Mouse (Mus musculus) regulatory T cell (primary cell): ENCODE measurements around the gene Spen.

Source experiments
- in situ Hi-C: fragments of 300-600 bp; cut with MboI, MseI; formaldehyde crosslinking; loops from one replicate; pipeline ENCODE4 v1.15.1; 2025; ENCODE audit warnings: high pct_unique_total_duplicates

Gene Spen

DNA sequence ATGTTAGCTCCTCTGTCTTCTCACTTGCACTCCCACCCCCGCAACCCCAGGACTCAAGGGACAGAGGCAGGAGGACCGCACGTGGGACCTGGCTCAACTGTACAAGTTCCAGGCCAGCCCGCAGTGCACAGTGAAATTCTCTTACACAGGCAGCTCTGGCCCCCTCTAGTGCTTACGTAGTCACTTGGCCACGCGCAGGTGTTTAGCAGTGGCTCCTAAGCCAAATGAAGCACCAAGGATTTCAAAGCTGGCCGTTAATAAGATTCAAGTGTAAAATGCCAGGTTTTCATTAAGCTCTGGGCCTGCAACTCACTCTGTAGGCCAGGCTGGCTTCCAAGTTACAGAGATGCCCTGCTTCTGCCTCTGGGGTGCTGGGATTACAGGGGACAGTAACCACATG lies 59.0 kb downstream of the Spen start:
- in situ Hi-C loops, result no loop called here

DNA sequence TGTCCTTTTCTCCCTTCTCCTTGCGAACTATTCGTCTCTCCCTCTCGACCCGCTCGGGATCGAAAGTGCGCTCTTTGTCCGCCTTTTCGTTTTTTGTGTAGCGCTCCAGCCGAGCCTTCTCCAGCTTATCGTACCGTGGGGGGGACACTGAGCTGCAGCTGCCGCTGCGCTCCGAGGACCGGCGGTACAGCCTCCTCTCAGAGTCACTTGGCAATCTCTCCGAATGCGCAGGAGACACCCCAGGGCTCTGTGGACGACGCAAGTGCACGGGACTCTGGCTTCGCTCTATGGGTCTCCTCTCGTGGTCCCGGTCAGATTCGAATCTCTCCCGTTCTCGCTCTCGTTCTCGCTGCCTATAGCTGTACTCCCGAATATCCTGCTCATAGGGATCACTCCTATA lies 59.6 kb downstream of the Spen start:
- in situ Hi-C loops, result no loop called here

DNA sequence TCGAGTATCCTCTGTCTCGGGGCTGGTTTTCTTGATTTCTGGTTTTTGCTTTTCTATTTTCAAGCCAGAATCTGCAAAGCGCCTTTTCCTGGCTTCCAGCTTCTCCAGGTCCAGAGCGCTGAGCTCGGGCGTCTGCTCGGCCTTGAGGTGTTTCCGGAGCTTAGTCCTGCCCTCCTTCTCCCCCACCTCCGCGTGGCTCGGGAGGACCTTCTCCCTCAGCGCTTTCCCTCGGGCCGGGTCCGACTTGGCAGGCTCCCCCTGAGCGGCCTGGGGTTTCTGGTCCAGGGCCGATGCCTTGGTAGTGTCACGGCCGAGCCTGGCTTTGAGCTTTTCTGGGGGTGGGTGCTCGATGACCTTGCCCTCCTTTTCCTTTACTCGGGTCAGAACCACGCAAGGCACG lies 60.2 kb downstream of the Spen start:
- in situ Hi-C loops, result no loop called here

DNA sequence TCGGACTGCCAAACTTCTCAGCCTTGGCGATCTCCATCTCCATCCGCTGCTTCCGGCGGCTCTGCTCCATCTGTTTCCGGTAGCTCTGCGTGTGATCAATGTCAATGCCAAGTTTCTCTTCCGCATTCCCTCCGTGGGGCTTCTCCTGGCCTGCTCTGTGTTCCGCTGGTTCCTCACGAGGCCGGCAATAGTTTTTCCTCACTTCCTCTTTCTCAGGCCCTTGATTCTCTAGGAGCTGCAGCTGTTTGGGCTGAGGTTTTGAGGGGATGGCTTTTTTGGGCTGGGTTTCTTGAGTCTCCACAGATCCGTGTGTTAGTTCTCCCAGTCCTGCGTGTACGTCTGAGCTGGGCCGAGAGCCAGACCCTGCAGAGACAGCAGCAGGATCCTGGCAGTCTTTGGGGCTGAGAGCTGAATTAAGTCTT lies 60.7 kb downstream of the Spen start:
- in situ Hi-C loops, result no loop called here

DNA sequence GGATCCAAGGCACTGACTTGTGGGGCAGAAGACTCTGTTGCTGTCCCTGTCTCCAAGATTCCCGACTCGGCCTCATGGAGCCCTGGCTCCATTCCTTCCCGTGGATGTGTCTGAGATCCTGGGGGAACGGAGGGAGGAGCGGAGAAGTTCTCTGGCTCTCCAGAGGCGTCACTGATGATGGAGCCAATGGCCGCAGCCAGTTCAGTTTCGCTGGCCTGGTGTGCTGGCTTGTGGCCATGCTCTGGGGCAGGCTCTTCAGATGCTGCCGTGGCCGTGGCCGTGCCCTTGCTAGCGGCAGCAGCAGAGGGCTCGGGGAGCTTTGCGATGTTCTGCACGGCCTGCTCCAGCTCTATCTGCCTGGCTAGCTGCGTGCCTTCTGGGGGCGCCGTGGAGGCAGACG lies 64.0 kb downstream of the Spen start:
- in situ Hi-C loops, result no loop called here

DNA sequence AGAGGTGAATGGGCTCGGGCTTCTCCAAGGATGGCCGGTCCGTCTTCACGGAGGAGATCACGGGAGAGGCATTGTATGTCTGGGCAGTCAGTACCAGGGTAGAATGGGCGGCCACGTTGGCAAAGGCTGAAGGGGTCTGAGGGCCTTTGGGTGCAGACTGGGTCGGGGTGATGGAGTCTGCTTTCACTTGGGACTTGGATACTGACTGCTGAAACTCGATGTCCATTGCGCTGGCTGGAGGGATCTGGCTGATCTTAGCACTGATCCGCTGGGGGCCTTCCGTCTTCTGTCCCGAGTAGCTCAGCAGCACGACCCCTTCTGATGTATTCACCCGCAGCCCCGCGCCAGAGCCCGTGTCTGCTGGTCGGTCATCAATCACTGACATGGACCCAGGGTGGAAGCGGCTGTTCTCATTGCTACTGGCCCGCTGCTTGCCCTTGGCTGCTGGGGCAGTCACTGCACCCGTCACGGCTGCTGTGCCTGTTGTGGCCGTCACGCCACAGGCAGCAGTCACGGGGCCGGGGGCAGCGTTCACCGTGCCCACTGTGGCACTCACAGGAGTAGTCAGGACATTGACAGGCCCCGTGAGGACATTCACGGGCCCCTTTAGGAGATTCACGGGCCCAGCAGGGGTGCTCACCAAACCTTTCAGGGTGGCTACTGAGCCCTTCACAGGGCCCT lies 65.6 kb downstream of the Spen start:
- in situ Hi-C loops, result no loop called here

DNA sequence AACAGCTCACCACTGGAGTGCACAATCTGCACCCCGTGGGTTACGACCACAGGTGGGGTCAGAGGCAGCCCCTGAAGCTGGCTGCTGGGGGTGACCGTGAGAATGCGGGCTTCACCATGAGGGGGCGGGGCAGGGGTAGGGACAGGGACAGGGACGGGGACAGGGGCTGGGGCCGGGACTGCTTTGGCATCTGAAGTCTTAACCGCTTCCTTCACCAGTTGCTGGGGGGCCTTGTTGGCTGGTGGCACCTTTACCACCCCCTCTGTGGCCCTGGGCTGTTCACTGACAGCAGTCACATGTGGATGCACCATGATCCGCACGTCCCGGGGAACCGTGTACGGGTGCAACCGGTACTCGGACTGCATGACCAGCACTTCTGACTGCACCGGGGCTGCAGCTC lies 66.9 kb downstream of the Spen start:
- in situ Hi-C loops, result no loop called here

DNA sequence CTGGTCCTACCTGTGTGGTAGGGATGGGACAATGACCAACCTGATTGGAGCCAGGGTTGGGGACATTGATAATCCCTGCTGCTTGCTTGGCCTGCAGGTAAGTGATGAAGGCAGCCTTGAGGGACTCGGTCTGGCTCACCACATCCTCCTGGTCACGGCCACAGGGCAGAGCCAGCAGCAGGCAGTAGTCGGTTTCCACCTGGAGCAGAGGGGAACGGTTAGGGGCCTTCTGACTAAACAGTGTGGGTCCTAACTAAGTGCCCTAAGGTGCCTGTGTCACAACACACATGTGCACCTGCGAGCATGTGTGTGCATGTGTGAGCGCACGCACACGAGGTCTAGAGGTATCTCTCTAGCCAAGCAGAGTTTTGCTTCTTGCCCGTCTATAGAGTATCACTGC lies 69.1 kb downstream of the Spen start:
- in situ Hi-C loops, result no loop called here

DNA sequence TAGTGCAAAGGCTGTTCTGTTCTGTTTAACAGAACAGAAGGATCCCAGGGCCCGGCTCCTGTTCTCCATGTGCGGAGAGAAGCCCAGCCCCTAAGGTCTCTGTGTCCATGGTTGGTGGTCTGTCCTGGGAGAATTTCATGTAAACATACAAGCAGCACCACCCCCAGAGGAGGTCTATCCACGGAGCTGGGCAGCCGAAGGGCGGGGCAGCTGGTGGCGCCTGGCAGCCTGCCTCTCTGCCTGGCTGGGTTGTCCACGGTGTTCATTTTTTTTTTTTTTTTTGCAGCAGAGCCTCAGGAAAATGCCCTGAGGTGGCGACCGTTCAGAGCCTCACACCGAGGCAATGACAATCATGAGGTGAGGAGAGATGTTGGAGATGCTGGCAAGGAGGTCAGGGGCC lies 69.8 kb downstream of the Spen start:
- in situ Hi-C loops, result no loop called here

DNA sequence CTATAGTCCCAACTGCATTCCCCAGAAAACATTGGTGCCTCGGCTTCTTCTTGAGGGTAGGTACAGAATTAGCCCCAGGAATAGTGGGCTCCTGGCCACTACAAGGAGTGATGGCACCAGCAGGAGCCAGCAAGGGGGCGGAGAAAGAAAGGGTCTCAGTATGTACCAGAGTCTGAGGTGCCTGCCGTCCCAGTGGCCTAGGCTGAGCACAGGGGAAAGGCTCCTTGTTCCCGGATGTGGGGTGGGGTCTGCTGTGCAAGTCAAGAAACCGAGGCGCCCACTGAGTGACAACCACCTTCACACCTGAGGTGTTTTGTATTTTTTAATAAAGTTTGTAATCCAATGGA lies 70.8 kb downstream of the Spen start:
- in situ Hi-C loops, result no loop called here

DNA sequence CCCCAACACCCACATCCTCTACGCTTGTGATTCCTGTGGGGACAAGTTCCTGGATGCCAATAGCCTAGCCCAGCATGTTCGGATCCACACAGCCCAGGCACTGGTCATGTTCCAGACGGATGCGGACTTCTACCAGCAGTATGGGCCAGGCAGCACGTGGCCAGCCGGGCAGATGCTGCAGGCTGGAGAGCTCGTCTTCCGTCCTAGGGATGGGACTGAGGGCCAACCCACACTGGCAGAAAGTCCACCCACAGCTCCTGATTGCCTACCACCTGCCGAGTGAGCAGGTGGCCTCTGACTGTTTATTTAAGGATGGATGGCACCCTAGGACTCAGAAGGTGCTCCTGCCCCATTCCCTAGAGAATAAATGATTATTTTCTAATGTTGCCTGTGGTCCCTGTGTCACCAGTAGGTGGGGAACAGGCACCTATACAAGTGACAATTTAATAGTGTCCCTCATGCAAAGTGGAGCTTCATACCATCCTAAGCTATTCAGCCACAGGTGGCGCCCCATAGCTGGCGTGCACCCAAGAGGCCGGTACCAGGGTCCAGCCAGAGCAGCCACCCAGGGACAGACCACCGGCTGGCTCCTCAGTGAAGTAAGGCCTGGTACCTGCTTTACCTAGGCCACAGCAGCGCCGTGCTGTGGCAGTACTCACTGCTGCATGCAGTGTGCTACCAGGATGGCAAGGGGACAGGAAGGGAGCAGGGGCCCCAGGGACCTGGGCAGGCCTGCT lies 71.4 kb downstream of the Spen start:
- in situ Hi-C loops, result no loop called here

DNA sequence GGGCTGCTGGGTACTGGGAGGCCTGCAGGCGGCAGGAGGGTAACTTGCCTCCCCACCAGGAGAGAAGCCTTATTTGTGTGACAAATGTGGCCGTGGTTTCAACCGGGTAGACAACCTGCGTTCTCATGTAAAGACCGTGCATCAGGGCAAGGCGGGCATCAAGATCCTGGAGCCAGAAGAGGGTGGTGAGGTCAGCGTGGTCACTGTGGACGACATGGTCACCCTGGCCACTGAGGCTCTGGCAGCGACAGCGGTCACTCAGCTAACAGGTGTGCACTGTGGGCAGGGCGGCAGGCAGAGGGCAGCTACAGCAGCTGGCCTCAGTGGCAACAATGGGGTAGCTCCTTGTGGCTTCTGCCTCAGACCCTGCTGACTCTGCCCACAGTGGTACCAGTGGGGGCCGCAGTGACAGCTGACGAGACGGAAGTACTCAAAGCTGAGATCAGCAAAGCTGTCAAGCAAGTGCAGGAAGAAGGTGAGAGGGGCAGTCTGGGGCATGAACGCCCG lies 72.1 kb downstream of the Spen start:
- in situ Hi-C loops, result no loop called here

DNA sequence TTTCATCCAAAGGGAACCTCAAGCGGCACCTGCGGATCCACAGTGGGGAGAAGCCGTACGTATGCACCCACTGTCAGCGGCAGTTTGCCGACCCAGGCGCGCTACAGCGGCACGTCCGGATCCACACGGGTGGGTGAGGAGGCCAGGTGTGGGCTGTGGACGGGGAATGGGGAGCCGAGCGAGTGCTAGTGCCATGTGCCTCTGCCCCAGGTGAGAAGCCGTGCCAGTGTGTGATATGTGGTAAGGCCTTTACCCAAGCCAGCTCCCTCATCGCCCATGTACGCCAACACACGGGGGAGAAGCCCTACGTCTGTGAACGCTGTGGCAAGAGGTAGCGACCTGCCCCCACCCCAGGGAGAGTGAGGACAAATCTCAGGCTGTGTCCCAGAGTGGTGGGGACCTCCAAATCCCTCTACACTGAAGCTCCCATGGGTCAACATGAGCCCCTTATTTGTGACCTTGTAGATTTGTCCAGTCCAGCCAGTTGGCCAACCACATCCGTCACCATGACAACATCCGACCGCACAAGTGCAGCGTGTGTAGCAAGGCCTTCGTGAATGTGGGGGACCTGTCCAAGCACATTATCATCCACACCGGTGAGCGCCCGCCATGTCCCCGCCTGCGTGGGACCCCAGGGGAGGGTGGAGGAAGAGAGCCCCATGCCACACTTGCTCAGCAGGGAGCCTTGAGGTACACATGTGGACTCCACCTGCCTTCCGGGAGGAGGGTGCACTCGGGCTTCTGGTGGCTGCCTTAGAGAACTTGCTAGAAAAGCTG lies 72.7 kb downstream of the Spen start:
- in situ Hi-C loops, result no loop called here

DNA sequence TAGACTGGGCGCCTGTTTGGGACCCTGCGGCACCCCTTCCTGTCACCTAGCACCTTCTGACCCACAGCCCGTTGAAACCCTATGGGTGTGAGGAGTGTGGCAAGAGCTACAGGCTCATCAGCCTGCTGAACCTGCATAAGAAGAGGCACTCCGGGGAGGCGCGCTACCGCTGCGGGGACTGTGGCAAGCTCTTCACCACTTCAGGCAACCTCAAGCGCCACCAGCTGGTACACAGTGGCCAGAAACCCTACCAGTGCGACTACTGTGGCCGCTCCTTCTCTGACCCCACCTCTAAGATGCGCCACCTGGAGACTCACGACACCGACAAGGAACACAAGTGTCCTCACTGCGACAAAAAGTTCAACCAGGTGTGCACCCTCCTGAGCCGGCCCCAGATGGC lies 73.7 kb downstream of the Spen start:
- in situ Hi-C loops, result no loop called here

DNA sequence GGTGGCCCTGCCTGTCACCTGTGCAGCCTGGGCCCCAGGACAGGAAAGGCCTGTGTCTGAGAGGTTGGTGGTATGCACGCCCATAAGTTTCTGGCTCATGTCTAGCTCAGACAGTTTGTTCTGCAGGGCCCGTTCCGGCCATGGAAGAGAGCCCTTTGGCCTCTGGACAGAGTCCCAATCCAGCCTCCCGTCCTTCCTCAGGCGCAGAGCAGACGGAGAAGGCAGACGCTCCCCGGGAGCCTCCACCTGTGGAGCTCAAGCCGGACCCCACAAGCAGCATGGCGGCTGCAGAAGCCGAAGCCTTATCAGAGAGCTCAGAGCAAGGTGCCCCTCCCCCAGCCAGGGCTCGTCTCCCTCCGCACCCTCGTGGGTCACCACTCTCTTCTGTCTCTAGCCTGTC lies 74.9 kb downstream of the Spen start:
- in situ Hi-C loops, result no loop called here

DNA sequence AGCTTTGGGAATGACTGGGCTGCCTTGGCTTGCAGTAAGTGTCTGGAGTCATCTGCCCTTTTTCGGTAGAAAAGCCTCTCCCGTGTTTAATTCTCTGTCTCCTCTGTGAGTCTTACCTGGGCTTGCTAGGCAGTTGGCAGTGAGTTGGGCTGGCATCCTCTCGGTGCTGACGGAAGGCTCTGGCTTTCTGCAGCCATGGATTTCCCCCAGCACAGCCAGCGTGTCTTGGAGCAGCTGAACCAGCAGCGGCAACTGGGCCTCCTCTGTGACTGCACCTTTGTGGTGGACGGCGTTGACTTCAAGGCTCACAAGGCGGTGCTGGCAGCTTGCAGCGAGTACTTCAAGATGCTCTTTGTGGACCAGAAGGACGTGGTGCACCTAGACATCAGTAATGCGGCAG lies 76.8 kb downstream of the Spen start:
- in situ Hi-C loops, result no loop called here

DNA sequence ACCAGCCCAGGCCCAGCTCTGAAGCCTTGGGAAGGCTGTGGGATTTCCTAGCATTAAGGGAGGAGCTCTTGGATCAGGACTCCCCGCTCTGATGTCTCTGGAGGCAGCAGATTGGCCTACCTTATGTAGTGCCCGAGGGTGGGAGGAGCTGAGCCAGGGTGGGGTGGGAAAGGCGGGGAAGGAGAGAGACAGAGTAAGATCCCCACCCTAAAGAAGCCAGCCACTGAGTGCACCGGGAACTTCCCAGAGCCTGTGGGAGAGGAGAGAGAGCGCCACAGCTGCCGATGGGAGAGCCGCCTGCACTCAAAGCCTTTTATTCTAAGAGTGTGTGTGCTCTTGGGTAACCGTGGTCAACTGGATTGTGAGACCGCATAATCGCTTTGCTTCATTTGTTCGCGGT lies 77.3 kb downstream of the Spen start:
- in situ Hi-C loops, result no loop called here

DNA sequence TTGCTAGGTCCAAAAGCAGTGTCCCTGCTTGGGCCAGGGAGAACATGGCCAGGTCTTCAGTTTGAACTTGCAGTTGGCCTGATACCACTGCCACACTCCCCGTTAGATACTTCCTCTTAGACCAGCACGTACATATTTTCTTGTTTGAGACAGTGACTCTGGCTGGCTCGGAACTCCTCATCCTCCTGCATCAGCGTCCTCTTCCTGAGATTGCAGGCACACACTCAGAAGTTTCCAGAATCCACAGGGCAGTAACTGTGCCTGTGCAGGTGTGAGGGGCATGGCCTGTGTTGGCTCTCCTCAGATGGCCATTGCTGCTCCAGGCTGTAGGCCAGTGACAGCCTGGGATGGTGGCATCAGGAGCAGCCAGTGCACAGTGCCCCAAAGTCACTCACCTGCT lies 77.9 kb downstream of the Spen start:
- in situ Hi-C loops, result no loop called here

DNA sequence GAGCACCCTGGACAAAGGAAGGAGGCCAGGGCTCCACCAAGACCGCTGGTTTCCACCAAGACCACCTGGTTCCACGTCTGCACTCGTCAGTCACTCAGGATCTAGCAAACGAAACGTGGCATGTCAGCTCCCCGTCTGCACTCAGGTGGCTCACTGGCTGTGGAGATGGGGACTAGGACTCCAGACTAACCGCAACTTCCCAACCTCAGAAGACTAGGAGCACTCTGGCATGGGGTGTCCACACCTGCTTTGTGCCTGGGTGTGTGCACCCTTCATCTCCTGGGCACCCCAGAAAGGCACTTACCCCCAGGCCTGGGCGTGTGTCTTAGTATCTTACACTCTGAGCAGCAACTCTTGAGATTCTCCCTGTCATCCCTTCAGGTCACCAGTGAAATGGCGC lies 78.6 kb downstream of the Spen start:
- in situ Hi-C loops, result no loop called here

DNA sequence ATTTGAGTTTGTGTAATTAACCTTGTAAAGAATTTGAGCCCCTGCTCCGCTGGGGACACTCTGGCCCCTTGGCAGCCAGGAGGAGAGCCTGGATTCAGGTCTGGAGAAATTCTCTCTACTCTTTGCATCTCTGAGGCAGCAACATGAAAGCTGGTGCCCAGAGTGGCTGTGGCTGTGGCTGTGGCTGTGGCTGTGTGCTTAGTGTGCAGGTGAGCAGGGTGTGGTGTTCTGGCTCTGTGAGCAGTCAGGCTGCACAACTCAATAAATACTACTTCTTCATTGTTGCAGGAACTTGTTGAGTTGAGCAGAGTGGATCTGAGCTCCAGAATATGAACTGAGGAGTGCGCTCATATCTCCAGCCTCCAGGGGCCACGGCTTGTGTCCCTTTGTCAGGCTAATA lies 79.5 kb downstream of the Spen start:
- in situ Hi-C loops, result no loop called here

DNA sequence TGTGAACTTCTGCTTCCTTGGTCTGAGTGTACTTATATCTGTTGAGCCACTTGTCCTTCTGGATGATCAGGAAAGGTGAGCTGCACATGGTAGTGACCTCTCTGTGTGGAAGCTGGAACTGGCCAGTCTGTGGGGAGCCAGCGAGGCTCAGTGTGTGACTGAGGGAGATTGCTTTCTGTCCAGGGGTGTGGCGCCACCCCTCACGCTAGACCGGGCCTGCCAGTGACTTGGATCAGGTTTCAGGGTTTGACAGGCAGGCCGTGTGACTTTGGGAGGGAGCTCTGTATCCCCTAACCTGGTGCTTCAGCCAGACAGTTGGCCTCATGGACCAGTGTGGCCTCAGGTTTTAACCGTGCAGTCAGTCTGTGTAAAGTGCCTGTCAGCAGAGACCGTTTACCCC lies 80.2 kb downstream of the Spen start:
- in situ Hi-C loops, result no loop called here

DNA sequence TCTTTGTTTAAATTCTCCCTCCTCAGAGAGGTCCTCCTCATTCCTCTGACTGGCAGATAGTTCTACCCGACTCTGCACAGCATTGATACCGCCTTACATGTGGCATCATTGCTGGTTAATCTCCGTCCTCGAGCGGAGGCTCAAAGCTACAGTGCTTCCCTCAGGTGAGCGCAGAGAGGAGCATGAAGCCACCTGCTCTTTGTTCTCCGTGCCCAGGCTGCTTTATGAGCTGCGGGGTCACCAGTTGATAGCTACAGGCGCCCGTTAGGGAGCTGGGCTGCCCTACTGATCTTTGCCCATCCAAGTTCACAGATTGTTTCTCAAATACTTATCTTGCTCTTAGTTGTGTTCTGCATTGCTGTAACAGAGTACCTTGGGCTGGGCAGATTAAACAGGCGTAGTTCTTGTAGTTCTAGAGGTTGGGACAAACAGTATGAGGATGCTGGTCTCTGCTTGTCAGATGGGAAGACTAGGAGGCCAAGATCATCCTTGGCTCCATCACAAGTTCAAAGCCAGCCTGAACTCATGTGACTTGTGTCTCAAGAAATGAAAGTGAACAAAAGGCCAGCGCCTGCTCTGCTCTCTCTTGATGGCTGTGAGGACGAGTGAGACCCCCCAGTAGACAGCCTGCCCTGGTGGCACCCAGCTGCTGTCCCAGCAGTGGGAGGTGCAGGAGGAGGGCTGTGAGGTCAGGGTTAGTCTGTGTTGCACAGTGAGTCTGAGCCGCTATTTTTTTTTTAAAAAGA lies 82.0 kb downstream of the Spen start:
- in situ Hi-C loops, result no loop called here
